Mouse (Mus musculus) lung, embryonic 15.5 days (tissue): Measurements from ENCODE around the gene Stpg3. TPM values are rescaled to one million over a fixed set of nuclear protein-coding genes. Genes with fewer than 3 reads are reported as not detected.

Experiments
- ATAC-seq: fragments of 200-750 bp; cut with Nextera tagmentation; 2 replicates; pipeline ENCODE4 v1.8.0; 2017; ENCODE audit warnings: moderate number of reproducible peaks, borderline replicate concordance; ENCODE audit not compliant: low FRiP score, low TSS enrichment; ENCODE audit errors: extremely low read depth
- H3K27ac ChIP-seq: fragments of 300-500 bp; sonication (generic); 2 replicates; pipeline ENCODE4 v1.5.1; 2015; ENCODE audit warnings: moderate library complexity, mild to moderate bottlenecking, inconsistent platforms
- H3K27me3 ChIP-seq: fragments of 300-500 bp; sonication (generic); 2 replicates; pipeline ENCODE4 v1.6.1; 2015; ENCODE audit warnings: inconsistent platforms
- H3K36me3 ChIP-seq: fragments of 300-500 bp; sonication (generic); 2 replicates; pipeline ENCODE4 v1.6.1; 2015; ENCODE audit warnings: inconsistent platforms
- H3K4me1 ChIP-seq: fragments of 300-500 bp; sonication (generic); 2 replicates; pipeline ENCODE4 v1.6.1; 2015; ENCODE audit warnings: inconsistent platforms
- H3K4me2 ChIP-seq: fragments of 300-500 bp; sonication (generic); 2 replicates; pipeline ENCODE4 v1.6.1; 2015; ENCODE audit warnings: inconsistent platforms, mild to moderate bottlenecking, moderate library complexity
- H3K4me3 ChIP-seq: fragments of 300-500 bp; sonication (generic); 2 replicates; pipeline ENCODE4 v1.5.1; 2015; ENCODE audit warnings: mild to moderate bottlenecking, inconsistent platforms
- H3K9ac ChIP-seq: fragments of 300-500 bp; sonication (generic); 2 replicates; pipeline ENCODE4 v1.6.1; 2015; ENCODE audit warnings: inconsistent platforms
- H3K9me3 ChIP-seq: fragments of 300-500 bp; sonication (generic); 2 replicates; pipeline ENCODE4 v1.6.1; 2016; ENCODE audit warnings: inconsistent platforms
- WGBS: fragments of 180-500 bp; shearing (Covaris S2); methylation state at CpG from one replicate; pipeline ENCODE4 v1.1.7; 2015; 5-methylcytosine and 5-hydroxymethylcytosine counted together
- polyA plus RNA-seq: library from polyadenylated mRNA; unstranded; fragments of >200 nt; fragmentation: Nextera tagmentation; extraction: Ambion mirVana; gene quantifications from 2 replicates; pipeline ENCODE4 v1.2.1, GENCODE M21; 2015

The Stpg3 gene
- polyA plus RNA-seq, 1 experiment from 2014 or later: not detected

DNA sequence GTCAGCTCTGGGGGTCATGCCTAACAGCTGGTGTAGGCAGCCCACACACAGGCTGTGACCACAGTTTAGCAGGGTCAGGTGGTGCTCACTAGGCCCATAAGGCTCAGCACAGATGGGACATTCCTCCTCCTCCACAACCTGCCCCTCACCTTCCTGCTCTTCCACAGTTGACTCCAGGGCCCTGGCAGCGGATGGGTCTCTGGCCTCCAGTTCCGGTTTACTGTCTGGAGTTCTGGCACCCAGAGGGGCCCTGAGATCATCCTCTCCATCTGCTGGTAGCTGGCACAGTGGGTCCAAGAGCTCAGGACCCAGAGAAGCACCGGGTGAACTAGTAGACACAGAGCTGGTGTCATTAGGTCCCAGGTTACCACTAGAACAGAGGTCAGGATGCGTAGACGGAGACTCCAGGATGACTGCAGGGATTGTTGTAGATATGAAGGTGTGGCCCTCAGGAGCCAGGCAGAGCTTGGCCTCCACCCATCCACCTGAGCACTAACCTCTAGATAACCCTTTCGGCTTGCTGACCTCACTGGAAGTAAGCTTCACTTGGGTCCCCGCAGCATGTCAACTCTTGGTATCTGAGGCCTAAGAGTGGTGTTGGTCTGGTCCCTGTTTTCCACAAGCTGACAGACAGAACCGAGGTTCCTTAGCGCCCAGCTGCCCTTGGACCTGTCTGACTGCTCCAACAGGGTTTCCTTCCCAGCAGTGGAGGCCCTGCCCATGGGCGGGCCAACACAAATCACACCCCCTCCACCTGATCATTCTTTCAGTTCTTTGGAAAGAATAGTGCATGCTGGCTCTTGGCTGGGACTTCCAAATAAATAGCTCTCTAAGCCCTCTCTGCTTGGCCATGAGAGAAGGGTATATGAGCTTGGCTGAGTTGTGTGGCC, 32.0 kb upstream of the Stpg3 start, which contains the start of gene AL732309.1:
TSS of gene AL732309.1 (minus strand) at position 681 of the 890 bp plus-strand sequence.
- no peak for ATAC-seq
- Histone ChIP-seq H3K9me3 (no peaks in the 10 kb centered on the region), H3K36me3 (peaks cover 31% of the 10 kb centered on the region; the same call in 1 of the 2 replicates), H3K4me2 (no peak within 1 kb of the TSS), H3K4me3 (no peak within 1 kb of the TSS), H3K27me3 (peaks cover 21% of the 10 kb centered on the region), H3K4me1 (peaks cover 15% of the 10 kb centered on the region), H3K27ac (no peak within 1 kb of the TSS), H3K9ac (no peak within 1 kb of the TSS)
- WGBS: 77% methylated on average over 10 of the region's 10 CpGs

DNA sequence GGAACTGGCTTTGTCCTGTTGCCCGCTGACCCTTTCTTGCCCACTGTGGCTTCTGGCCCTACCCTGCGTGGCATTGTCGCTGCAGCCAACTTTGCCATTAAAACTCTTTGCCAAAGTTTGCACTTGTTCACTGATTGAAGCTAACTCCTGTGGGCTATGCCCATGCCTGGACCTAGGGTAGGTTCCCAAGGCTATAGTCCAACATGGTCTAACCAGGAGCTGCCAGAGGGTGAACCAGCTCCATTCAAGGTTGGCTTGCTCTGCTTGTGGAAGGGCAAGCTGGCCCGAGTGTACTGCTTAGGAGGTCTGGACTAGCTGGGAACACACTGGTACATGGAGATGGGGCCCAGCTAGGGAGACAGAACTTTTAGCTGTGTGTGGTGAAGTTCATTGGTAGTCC, 29.7 kb upstream of the Stpg3 start:
- H3K27ac ChIP-seq: no peak overlapping the region
- H3K9ac ChIP-seq: no peak overlapping the region
- no peak for ATAC-seq
- H3K36me3 ChIP-seq: peaks cover 13% of the 10 kb centered on the region; the same call in 1 of the 2 replicates
- H3K4me2 ChIP-seq: no peak overlapping the region
- H3K4me1 ChIP-seq: peaks cover 27% of the 10 kb centered on the region
- no peak overlapping the region for H3K4me3 ChIP-seq
- peaks cover 25% of the 10 kb centered on the region for H3K27me3 ChIP-seq
- 82% methylated on average over 4 of the region's 4 CpGs for WGBS
- no peaks in the 10 kb centered on the region for H3K9me3 ChIP-seq

- no peak overlapping the region for H3K27ac ChIP-seq
- H3K9ac ChIP-seq: no peak overlapping the region
- H3K9me3 ChIP-seq: no peaks in the 10 kb centered on the region
- peaks cover 25% of the 10 kb centered on the region for H3K27me3 ChIP-seq
- H3K4me1 ChIP-seq: peaks cover 27% of the 10 kb centered on the region
- peaks cover 6% of the 10 kb centered on the region; the same call in 1 of the 2 replicates for H3K36me3 ChIP-seq
- H3K4me3 ChIP-seq: no peak overlapping the region
- H3K4me2 ChIP-seq: no peak overlapping the region
- ATAC-seq: no peak
- 66% methylated on average over 8 of the region's 8 CpGs for WGBS
Observed at GRCm38 (mm10) chr2:25243342-25243741, 28.9 kb upstream of the Stpg3 start.

- peaks cover 27% of the 10 kb centered on the region for H3K4me1 ChIP-seq
- no peak within 1 kb of the TSS for H3K27ac ChIP-seq
- H3K4me2 ChIP-seq: peak within 1 kb of the TSS; percentile 97
- peak within 1 kb of the TSS; percentile 50 for H3K4me3 ChIP-seq
- peaks cover 25% of the 10 kb centered on the region for H3K27me3 ChIP-seq
- peak within 1 kb of the TSS; percentile 42 for H3K9ac ChIP-seq
- no peaks in the 10 kb centered on the region for H3K9me3 ChIP-seq
- no peak for ATAC-seq
- under 1% methylated on average over 34 of the region's 59 CpGs for WGBS
- H3K36me3 ChIP-seq: no peaks in the 10 kb centered on the region
Observed at GRCm38 (mm10) chr2:25242101-25242506, 27.7 kb upstream of the Stpg3 start, which contains the start of the genes Rnf208 and Cysrt1. Rnf208 (plus strand) TSS chr2:25242255. Cysrt1 (minus strand) TSS chr2:25242452.

DNA sequence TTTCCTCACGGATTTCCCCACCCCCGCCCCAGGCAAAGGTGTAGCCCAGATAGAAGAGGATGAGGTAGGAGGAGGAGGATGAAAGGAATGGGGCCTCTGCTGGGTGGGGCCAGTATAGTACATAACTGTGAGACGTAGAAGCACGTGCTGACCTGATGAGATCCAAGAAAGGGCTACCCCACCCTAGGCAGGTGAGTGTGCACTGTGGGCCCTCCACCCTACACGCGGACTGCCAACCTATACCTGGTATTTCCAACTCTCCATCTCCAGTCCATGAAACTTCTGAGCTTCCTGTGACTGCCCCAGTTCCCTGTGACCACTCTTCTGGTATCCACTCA, 27.0 kb upstream of the Stpg3 start:
- no peak overlapping the region for H3K9ac ChIP-seq
- ATAC-seq: 0 out of 2 replicates have a peak, but pooled peaks have one; percentile 20
- H3K27me3 ChIP-seq: peaks cover 25% of the 10 kb centered on the region
- H3K4me1 ChIP-seq: peaks cover 27% of the 10 kb centered on the region
- 12% methylated on average over 6 of the region's 6 CpGs for WGBS
- H3K27ac ChIP-seq: no peak overlapping the region
- peak overlapping the region; percentile 97 for H3K4me2 ChIP-seq
- no peaks in the 10 kb centered on the region for H3K36me3 ChIP-seq
- no peaks in the 10 kb centered on the region for H3K9me3 ChIP-seq
- peak overlapping the region; percentile 50 for H3K4me3 ChIP-seq

DNA sequence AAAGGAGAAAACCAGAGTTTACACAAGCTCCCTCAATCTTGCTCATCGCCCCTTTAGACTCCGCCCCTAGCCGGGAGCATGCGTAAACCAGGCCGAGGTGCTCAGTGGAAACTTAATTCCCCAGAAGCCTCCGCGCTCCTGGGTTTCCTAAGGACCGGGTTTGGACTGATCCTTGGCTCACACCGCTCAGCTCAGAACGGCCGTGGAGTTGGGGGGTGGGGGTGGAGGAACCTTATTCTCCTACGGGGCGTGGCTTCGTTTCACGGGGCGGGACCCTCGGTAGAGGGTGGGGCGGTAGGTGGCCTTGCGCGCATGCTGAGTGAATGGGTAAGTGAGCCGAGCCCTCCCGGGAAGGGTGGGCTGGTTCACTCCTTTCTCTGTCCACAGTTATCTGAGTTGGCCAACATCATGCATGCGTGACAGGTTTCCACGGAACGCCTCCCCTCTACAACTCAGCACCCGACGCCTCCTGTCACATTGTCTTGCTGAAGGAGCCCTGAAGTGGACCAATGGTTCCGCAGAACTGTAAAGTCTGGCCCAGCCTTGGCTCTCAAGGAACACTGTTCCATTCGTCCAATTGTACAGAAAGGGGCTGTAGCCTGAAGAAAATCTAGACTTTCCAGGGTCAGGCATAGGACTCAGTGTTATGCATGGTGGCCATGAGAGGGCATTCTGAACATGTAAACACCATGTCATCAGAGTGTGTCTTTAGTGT, 26.4 kb upstream of the Stpg3 start:
- peak; percentile 83 for ATAC-seq
- H3K9ac ChIP-seq: peak overlapping the region; percentile 23; the same call in 1 of the 2 replicates
- no peaks in the 10 kb centered on the region for H3K36me3 ChIP-seq
- under 1% methylated on average over 29 of the region's 29 CpGs for WGBS
- H3K4me1 ChIP-seq: peaks cover 27% of the 10 kb centered on the region
- H3K27me3 ChIP-seq: peaks cover 30% of the 10 kb centered on the region
- H3K4me2 ChIP-seq: peak overlapping the region; percentile 97
- no peaks in the 10 kb centered on the region for H3K9me3 ChIP-seq
- peak overlapping the region; percentile 50 for H3K4me3 ChIP-seq
- H3K27ac ChIP-seq: peak overlapping the region; percentile 22; the same call in 1 of the 2 replicates

DNA sequence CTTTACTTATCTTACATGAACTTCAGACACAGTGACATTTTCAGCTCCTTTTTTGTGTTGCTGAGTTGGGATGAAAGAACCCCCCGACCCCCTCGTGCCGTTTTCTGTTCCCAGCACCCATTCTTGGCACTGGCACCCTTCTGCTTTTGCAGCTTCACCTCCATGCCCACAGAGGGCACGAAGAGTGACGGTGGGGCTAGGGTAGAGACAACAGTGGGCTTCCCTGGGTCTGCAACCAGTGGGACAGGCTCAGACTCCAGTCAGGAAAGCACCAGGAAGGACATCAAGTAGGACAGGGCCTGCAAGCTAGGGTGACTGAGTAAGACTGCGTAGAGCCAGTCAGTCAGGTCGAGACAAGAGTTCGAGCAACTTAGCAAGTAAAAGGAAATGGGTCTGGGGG, 25.9 kb upstream of the Stpg3 start:
- WGBS: 51% methylated on average over 8 of the region's 8 CpGs
- H3K9ac ChIP-seq: 0 out of 2 replicates have a peak overlapping the region, but pooled peaks have one; percentile 23

DNA sequence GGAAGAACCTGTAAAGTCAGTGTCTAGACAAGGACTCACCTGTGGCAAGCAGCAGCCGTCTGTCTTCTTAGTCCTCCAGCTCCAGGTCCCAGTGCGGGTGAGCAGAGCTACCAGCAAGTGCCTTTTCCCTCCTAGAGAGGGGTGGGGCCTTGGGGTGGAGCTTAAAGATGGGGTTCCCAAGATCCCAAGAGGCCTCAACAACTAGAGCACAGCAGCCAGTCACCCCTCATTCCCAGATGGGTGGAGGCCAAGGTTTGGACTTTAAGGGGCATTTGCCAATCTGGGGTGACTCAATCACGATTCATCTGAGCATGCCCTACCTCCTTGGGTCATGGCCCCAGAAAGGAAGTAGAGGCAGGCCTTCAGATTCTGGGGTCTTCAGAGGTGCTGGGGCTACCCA, 25.3 kb upstream of the Stpg3 start:
- ATAC-seq: no peak

More for the DNA sequence above, 25.9 kb upstream of the Stpg3 start:
- H3K27me3 ChIP-seq: peaks cover 32% of the 10 kb centered on the region
- no peaks in the 10 kb centered on the region for H3K36me3 ChIP-seq
- peak overlapping the region; percentile 97 for H3K4me2 ChIP-seq
- no peaks in the 10 kb centered on the region for H3K9me3 ChIP-seq
- peaks cover 27% of the 10 kb centered on the region for H3K4me1 ChIP-seq
- H3K4me3 ChIP-seq: peak overlapping the region; percentile 50
- H3K27ac ChIP-seq: peak overlapping the region; percentile 22; the same call in 1 of the 2 replicates
- 0 out of 2 replicates have a peak, but pooled peaks have one; percentile 8 for ATAC-seq

DNA sequence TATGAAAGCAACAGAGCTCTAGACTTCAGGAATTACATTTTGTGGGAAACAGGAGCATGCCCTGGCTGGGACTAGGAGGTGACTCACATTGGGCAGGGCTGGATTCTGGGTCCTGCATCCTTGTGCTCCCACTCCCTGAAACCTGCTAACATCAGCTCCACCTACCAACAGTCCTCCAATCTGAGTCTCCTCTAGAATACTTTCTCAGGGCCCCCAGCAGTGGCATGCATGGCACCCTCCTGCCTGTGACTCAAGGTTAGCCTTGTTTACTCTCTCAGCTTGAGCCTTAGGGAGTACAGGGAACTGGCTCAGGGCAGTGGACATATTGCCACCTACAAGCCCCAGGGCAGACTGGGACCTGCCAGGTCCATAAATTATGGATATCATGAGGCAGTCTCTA, 23.7 kb upstream of the Stpg3 start:
- Histone ChIP-seq H3K4me3 (no peak overlapping the region), H3K4me2 (no peak overlapping the region), H3K9me3 (no peaks in the 10 kb centered on the region), H3K4me1 (peaks cover 27% of the 10 kb centered on the region), H3K27me3 (peaks cover 33% of the 10 kb centered on the region), H3K36me3 (no peaks in the 10 kb centered on the region), H3K27ac (no peak overlapping the region), H3K9ac (no peak overlapping the region)
- no peak for ATAC-seq

More for the DNA sequence above, 25.3 kb upstream of the Stpg3 start:
- no peak overlapping the region for H3K27ac ChIP-seq
- no peak overlapping the region for H3K4me3 ChIP-seq
- no peaks in the 10 kb centered on the region for H3K36me3 ChIP-seq
- H3K27me3 ChIP-seq: peaks cover 32% of the 10 kb centered on the region
- no peaks in the 10 kb centered on the region for H3K9me3 ChIP-seq
- H3K9ac ChIP-seq: no peak overlapping the region
- H3K4me1 ChIP-seq: peaks cover 27% of the 10 kb centered on the region
- 81% methylated on average over 3 of the region's 3 CpGs for WGBS
- H3K4me2 ChIP-seq: no peak overlapping the region

DNA sequence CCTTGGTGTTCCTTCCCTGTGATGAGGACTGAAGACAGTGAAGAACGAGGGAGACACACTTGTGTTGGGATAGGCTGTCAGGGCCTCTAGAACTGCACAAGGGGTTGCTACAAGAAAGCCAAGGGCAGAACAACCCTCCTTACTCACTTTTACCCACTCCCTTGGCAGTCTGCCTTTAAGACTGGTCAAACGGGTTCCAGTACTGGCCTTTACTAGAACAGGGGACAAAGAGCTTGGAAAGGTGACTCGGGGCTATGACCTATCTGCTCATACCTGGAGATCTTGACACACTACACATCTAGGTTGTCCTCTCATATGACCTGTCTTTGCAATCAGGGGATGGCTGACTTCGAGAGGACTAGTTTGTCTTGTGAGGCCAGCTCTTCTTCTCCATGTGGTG, 23.1 kb upstream of the Stpg3 start:
- Histone ChIP-seq H3K27me3 (peaks cover 31% of the 10 kb centered on the region), H3K4me1 (peaks cover 22% of the 10 kb centered on the region)
- WGBS: 41% methylated on average over 4 of the region's 4 CpGs

DNA sequence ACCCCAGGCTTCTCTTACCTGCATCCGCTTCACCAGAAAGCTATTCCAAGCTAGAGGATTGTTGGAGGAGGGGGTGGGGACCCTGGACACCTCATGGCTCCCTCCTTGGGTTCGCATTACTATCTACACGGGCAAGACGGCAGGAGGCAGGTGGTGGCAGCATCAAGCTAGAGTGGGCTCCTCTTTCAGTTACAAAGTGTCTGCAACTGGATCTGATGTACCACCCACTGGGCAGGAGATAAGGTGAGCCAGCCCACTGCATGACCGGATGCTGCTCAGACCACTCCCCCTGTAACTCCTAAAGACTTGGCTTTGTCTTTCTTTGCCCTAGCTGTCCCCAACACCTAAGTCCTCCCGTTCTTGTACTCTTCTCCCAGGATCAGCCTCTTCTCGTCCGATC, 22.2 kb upstream of the Stpg3 start, which contains the start of gene Rnf224:
TSS of gene Rnf224 (minus strand) at position 174 of the 400 bp plus-strand sequence.
- Histone ChIP-seq H3K36me3 (no peaks in the 10 kb centered on the region), H3K9me3 (no peaks in the 10 kb centered on the region), H3K27ac (no peak within 1 kb of the TSS), H3K4me2 (no peak within 1 kb of the TSS), H3K4me1 (peaks cover 13% of the 10 kb centered on the region), H3K4me3 (no peak within 1 kb of the TSS), H3K27me3 (peaks cover 23% of the 10 kb centered on the region), H3K9ac (no peak within 1 kb of the TSS)
- no peak for ATAC-seq
- WGBS: 23% methylated on average over 8 of the region's 8 CpGs

More for the DNA sequence above, 23.1 kb upstream of the Stpg3 start:
- no peak for ATAC-seq
- Histone ChIP-seq H3K4me3 (no peak overlapping the region), H3K36me3 (no peaks in the 10 kb centered on the region), H3K9ac (no peak overlapping the region), H3K9me3 (no peaks in the 10 kb centered on the region), H3K27ac (no peak overlapping the region), H3K4me2 (no peak overlapping the region)
